Mouse (Mus musculus): Measurements from ENCODE around the gene Tle4.

Gene Tle4

GRCm38 (mm10) chr19:14590154-14590553 lies 7.7 kb downstream of the Tle4 start:
- DNase-seq (ENCODE audit: low spot score) = no peak

GRCm38 (mm10) chr19:14588221-14589123 lies 9.4 kb downstream of the Tle4 start:
- no peak for DNase-seq (ENCODE audit: low spot score)

DNA sequence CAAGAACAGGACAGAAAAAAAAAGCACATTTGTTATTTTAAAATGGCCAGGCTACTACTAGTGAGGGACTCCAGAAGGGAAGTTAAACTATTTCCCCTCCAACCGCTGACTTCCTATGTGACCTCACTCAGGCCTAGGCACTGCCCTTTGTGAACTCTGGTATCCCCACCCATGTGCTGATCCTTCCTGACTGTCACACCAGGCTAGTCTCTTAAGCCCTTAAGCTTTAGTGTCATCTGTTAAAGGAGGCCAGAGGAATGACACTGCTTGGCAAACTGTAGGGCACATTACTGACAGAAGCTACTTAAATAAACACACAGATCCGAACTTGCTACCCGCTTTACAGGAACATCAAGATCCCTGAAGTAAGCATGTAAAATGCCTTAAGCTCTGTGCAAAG lies 11.7 kb downstream of the Tle4 start:
- peak; percentile 29 for DNase-seq (ENCODE audit: low spot score)

GRCm38 (mm10) chr19:14585731-14586130 lies 12.1 kb downstream of the Tle4 start:
- DNase-seq (ENCODE audit: low spot score) = no peak

DNA sequence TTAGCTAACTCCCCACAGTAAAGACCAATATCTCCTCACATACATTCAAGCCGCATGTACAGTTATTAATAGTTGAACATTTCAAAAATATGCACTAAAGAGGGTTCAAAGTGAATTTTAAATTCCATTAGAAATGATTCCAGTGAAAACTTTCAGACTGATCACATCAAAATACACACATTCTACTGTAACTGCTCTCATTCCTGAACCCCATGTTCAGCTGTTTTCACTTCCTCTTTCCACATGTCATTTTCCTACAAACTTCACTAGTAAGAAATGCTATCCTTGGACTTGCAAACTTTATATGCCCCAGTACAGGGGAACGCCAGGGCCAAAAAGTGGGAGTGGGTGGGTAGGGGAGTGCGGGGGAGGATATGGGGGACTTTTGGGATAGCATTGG lies 12.6 kb downstream of the Tle4 start:
- DNase-seq (ENCODE audit: low spot score) = no peak

- no peak for DNase-seq (ENCODE audit: low spot score)
These were observed 19.2 kb downstream of the Tle4 start for GRCm38 (mm10) chr19:14578698-14579097.

DNA sequence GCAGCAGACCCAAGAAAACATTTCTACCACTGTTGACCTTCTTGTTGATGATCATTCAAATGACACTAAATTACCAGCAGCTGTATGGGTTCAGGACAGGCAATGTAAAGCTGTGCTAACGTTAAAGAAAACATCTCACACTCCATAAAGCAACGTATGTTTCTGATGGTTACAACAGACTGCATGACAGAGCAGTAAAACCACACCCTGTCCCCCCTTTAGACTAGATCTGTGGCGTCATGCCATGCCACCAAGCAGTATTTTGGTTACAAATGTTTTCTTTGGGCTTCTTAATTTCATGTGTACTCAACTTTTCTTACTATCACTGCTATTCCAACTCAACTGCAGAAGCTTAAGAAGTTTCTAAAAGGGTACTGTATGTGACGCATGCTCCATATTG lies 19.8 kb downstream of the Tle4 start:
- DNase-seq (ENCODE audit: low spot score) = no peak

GRCm38 (mm10) chr19:14576311-14576710 lies 21.5 kb downstream of the Tle4 start:
- no peak for DNase-seq (ENCODE audit: low spot score)

DNA sequence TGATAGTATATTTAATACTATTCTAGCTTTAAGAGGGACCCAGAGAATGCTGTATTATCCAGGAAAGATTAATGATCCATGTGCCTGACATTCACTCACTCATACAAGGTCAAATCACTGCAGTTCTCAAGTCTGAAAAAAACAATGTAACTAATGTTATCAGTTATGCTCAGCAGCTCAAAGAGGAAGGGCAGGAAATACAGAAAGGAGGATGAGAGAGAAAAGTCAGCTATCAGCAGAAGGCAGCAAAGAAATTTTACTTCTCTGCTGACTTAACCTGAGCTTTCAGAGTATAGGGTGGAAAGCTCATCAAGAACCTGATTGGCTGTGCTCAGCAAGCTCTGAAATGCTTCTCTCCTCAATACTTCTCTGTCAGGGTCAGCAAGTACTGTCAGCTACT lies 29.0 kb downstream of the Tle4 start:
- DNase-seq (ENCODE audit: low spot score) = no peak

GRCm38 (mm10) chr19:14567081-14567480 lies 30.8 kb downstream of the Tle4 start:
- DNase-seq (ENCODE audit: low spot score) = no peak

DNA sequence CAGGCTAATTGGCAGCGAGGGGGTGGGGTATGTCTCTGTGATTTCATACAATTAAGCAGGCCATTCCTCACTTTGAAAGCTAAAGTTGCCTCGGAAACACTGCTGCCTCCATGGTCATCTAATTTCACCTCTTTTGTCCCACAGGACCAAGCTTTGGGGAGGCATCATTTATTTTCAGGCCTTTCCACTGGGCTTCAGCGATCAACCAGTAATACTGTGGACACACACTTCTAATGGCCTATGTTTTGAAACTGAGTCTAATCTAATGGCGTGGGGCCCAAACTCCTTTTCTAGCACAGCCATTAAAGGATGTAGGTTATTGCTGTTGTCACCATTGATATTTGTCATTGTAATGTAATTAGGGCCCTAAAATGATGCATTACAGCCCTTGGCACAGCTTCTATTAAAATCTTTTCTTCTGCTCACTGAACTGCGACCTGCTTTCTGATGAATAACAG lies 31.3 kb downstream of the Tle4 start:
- DNase-seq (ENCODE audit: low spot score) = no peak

GRCm38 (mm10) chr19:14565424-14566069 lies 32.3 kb downstream of the Tle4 start:
- DNase-seq (ENCODE audit: low spot score) = no peak

GRCm38 (mm10) chr19:14563273-14563959 lies 34.4 kb downstream of the Tle4 start:
- no peak for DNase-seq (ENCODE audit: low spot score)

DNA sequence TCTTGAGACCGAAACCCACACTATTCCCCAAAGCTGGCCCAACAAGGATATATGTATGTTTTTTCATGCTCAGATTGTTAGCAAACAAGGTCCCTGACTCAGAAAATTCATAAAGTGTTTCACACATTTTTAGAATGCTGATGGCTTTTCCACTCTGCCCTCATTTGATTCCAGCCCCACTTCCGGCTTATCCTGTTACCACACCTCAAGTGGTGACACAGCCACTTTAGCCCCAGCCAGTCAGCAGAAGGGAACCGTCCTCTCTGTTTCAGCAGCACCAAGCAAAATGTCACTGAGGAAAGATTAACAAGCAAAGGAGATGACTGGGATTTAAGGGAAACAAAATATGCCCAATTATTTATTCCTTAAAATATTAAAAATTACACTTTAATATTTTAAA lies 50.0 kb downstream of the Tle4 start:
- DNase-seq (ENCODE audit: low spot score) = no peak

DNA sequence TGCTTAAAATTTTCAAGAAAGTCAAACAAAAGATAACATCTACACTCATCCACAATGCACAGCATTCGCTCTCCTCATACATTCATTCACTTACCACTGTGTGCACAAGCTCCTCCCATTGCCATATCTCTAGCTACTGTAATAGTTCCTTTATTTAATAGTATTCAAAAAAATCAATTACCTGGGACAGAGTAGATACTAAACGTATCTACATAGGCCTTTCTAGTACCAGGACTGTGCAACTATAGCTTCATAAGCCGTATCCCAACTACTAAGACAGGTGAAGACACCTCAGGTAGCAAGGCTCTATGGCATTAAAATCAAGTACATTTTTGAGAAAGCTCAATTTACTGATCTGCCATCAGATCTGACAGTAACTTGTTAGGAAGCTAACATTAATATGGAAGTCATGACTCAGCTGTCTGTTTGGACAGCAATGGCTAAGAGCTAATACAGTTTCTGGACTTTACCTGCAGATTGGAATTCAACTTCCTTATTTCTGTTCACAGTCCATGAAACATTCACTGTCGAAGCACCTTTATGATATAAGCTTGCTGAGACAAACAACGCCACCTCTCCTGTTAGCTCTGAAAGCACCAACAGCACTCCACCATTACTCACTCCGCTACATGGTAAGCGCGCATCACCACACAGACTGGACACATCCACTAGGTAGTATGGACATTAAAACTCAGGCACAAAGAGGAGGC lies 50.6 kb downstream of the Tle4 start:
- no peak for DNase-seq (ENCODE audit: low spot score)

- no peak for DNase-seq (ENCODE audit: low spot score)
These were observed 52.4 kb downstream of the Tle4 start for GRCm38 (mm10) chr19:14545485-14545884.

DNA sequence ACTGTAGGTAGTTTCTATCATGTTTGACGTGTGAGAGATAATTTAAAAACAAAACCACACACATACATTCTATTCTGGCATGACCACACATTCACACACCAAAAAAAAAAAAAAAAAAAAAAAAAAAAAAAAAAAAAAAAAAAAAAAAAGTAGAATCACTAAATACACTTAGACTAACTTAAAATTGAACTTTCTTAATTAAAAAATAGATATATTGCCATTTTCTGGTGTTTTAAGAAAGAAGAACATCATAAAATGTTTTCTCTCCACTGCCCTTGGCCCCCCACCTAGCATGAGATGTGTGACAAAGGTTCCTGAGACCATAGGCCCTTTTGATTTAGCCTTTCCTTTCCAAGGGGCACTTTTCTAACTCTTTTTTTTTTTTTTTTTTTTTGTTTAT lies 54.5 kb downstream of the Tle4 start:
- no peak for DNase-seq (ENCODE audit: low spot score)

DNA sequence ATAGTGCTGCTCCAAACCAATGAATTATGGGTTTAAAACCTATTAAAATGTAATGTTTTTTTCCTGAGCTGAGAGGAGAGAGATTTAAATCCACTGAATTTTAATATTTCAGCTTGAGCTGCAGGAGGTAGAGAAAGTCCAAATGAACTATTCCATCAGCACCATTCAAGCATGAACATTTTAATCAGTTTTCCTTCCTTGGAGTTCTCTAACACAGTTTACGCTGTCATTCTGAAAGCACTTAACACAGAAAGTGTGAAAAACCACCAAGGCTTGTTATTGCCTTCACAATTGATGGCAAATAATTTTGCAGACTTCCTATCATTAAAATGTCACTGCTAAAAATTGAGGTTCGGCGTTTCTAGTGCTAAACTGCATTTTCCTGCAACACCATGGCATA lies 57.2 kb downstream of the Tle4 start:
- no peak for DNase-seq (ENCODE audit: low spot score)

GRCm38 (mm10) chr19:14536676-14537075 lies 61.2 kb downstream of the Tle4 start:
- DNase-seq (ENCODE audit: low spot score) = no peak

GRCm38 (mm10) chr19:14534447-14534846 lies 63.4 kb downstream of the Tle4 start:
- no peak for DNase-seq (ENCODE audit: low spot score)

- DNase-seq (ENCODE audit: low spot score) = no peak
These were observed 65.0 kb downstream of the Tle4 start for GRCm38 (mm10) chr19:14532861-14533260.

- no peak for DNase-seq (ENCODE audit: low spot score)
These were observed 77.6 kb downstream of the Tle4 start for GRCm38 (mm10) chr19:14520098-14520802.
